ENCODE assay signal across 10 mouse cellular contexts in the genomic region with DNA sequence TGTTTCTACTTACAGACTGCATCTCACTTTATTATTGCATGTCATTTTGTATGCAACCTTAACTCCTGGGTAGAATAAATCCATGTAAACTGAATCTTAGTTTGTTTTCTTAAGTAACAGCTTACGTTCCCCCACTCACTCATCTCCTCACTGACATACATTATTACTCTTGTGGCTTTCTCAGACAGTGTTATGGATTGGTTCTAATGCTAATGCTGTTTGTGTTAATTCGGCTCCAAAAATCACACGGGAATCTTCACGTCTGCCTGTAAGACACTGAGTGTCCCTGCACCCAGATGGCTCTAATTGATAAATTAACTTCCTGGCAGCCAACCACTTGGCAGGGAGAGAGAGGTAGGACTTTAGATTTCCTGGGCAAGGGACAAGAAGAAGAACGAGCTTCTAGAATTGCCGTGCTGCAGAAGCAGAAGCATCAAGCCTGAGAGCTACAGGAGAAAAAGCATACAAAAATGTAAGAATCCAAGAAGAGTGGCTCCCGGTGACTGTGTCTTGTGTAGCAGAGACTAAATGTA.
DNase-seq lines count a peak whose midpoint lies in the region; ATAC-seq and TF ChIP-seq lines count a peak whose summit lies in the region.
"Had no signal": no experiment of that assay in that cellular context is flagged by ENCODE, and none has a peak within 500 bp of the region (broad histone marks: within the 10 kb centered on the region; RNA-seq: fewer than 3 reads in every experiment).

No protein-coding gene starts in this region.

- DNase-seq in adrenal gland, postnatal 14 days = peak; percentile 9
- DNase-seq in adrenal gland, adult 18-20 months (ENCODE audit: low spot score in 2 of 2) = no peak
- peak; percentile 52 for DNase-seq in intestine, embryonic 14.5 days (ENCODE audit: low spot score)
- DNase-seq in lung, postnatal 36 days = peak; percentile 34
- DNase-seq in lung, postnatal 0 days (ENCODE audit: low spot score) = no peak
- DNase-seq in cerebellum, postnatal 36 days = peak; percentile 11 to 26
- DNase-seq in testis, postnatal 14 days (ENCODE audit: low spot score) = no peak
- DNase-seq: gastrocnemius, postnatal 10 days; liver had no signal

- no peaks in the 10 kb centered on the region for H3K27me3 ChIP-seq in intestine, embryonic 14.5 days (replicated peaks; ENCODE audit: control insufficient read depth, insufficient read depth, low read length)
- H3K27me3 ChIP-seq in intestine, embryonic 15.5 days (replicated peaks) = no peaks in the 10 kb centered on the region
- H3K27me3 ChIP-seq in lung, postnatal 0 days (replicated peaks; ENCODE audit: insufficient read depth, low read length) = no peaks in the 10 kb centered on the region

- H3K27ac ChIP-seq in intestine, embryonic 14.5 days (ENCODE audit: low read depth) = no peak overlapping the region
- H3K27ac ChIP-seq in intestine, embryonic 15.5 days = no peak overlapping the region
- no peak overlapping the region for H3K27ac ChIP-seq in lung, postnatal 0 days (ENCODE audit: low read length)

- no peak for ATAC-seq in intestine, embryonic 14.5 days (replicated peaks; ENCODE audit: low FRiP score, low TSS enrichment, low read depth)
- no peak for ATAC-seq in intestine, embryonic 15.5 days
- ATAC-seq in lung, postnatal 0 days = no peak

- no peak for TF ChIP-seq CTCF in lung, postnatal 0 days (IDR thresholded peaks at IDR 0.05)

- 0 out of 2 replicates have a peak, but pooled peaks cover under 1% of the 10 kb centered on the region for H3K9me3 ChIP-seq in intestine, embryonic 14.5 days (ENCODE audit: control insufficient read depth, low read length)
- H3K9me3 ChIP-seq in intestine, embryonic 15.5 days = no peaks in the 10 kb centered on the region
- H3K9me3 ChIP-seq in lung, postnatal 0 days (ENCODE audit: low read length) = no peaks in the 10 kb centered on the region

- H3K4me3 ChIP-seq in intestine, embryonic 14.5 days (ENCODE audit: low read depth, low read length) = no peak overlapping the region
- no peak overlapping the region for H3K4me3 ChIP-seq in intestine, embryonic 15.5 days (replicated peaks)
- no peak overlapping the region for H3K4me3 ChIP-seq in lung, postnatal 0 days (ENCODE audit: low read depth, low read length)

- no peaks in the 10 kb centered on the region for H3K36me3 ChIP-seq in intestine, embryonic 14.5 days (ENCODE audit: control insufficient read depth, insufficient read depth, low read length)
- H3K36me3 ChIP-seq in intestine, embryonic 15.5 days = no peaks in the 10 kb centered on the region
- H3K36me3 ChIP-seq in lung, postnatal 0 days (ENCODE audit: insufficient read depth, low read length) = no peaks in the 10 kb centered on the region

- no peak for TF ChIP-seq EP300 in lung, postnatal 0 days (IDR thresholded peaks at IDR 0.05)

- 0 out of 2 replicates have a peak, but pooled peaks cover 4% of the 10 kb centered on the region for H3K4me1 ChIP-seq in intestine, embryonic 14.5 days (replicated peaks; ENCODE audit: control insufficient read depth, insufficient read depth, low read length)
- no peaks in the 10 kb centered on the region for H3K4me1 ChIP-seq in intestine, embryonic 15.5 days (replicated peaks)
- H3K4me1 ChIP-seq in lung, postnatal 0 days (ENCODE audit: insufficient read depth, low read depth, low read length) = no peaks in the 10 kb centered on the region; the same call in 1 of the 2 replicates

- 34% methylated on average over 7 of the region's 7 CpGs for WGBS in intestine, embryonic 14.5 days
- WGBS in intestine, embryonic 15.5 days = 37% methylated on average over 7 of the region's 7 CpGs
- WGBS in lung, postnatal 0 days = 36% methylated on average over 7 of the region's 7 CpGs

- H3K4me2 ChIP-seq in intestine, embryonic 14.5 days (ENCODE audit: low read length) = no peak overlapping the region
- no peak overlapping the region for H3K4me2 ChIP-seq in intestine, embryonic 15.5 days (replicated peaks)
- no peak overlapping the region for H3K4me2 ChIP-seq in lung, postnatal 0 days (replicated peaks; ENCODE audit: low read depth, low read length)

- H3K9ac ChIP-seq in intestine, embryonic 14.5 days (ENCODE audit: low read length) = no peak overlapping the region
- no peak overlapping the region for H3K9ac ChIP-seq in intestine, embryonic 15.5 days
- no peak overlapping the region for H3K9ac ChIP-seq in lung, postnatal 0 days (replicated peaks; ENCODE audit: low read depth)

Comparison
In these comparisons a context has a peak if more than half of its experiments do, and no peak if none do; other contexts are left out.
1. DNase-seq: peak in adrenal gland, postnatal 14 days (single experiment), intestine, embryonic 14.5 days (single experiment), lung, postnatal 36 days (single experiment) and cerebellum, postnatal 36 days (2 of 2); none in adrenal gland, adult 18-20 months (0 of 2), lung, postnatal 0 days (single experiment) and testis, postnatal 14 days (single experiment).